Mouse (Mus musculus): ENCODE measurements around the gene Slamf6. TPM values are rescaled to one million over a fixed set of nuclear protein-coding genes. Genes with fewer than 3 reads are reported as not detected.
"Not testable (repeated sequence)": the region's sequence is repeated elsewhere in the genome, so short reads cannot be mapped to it uniquely, and the experiment has no call there.

The Slamf6 gene
- total RNA-seq, 2 experiments from 2014 or later, result 0.09 TPM; not detected in 1

GRCm38 (mm10) chr1:171948946-171949508, 31.7 kb downstream of the Slamf6 start:
- intact Hi-C loops (cut with DNase I; ENCODE audit: low total_unique reads), result no loop called here
- DNase-seq, result no peak

- intact Hi-C loops (cut with DNase I; ENCODE audit: low total_unique reads), result no loop called here
- DNase-seq, result no peak
These were observed 37.8 kb downstream of the Slamf6 start for GRCm38 (mm10) chr1:171955071-171955470.

DNA sequence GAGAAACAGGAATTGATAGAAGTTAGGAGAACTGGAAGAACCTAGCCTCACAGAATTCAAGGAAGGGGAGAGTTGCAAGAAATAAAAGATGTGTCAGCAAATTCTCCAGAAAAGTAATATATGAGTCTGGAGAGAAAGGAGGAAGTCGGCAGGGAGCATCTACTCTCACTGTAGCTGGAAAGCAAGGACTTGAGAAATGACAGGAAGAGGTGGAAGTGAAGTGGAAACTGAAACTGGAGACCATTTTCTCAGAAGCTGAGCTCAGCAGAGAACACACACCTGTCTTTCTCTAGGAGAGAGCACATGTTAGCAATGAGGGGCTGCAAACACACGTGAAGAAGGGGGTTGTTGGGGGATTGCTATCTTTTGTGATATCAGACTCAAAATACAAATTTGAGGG, 40.1 kb downstream of the Slamf6 start:
- intact Hi-C loops (cut with DNase I; ENCODE audit: low total_unique reads), result no loop called here
- no peak for DNase-seq

DNA sequence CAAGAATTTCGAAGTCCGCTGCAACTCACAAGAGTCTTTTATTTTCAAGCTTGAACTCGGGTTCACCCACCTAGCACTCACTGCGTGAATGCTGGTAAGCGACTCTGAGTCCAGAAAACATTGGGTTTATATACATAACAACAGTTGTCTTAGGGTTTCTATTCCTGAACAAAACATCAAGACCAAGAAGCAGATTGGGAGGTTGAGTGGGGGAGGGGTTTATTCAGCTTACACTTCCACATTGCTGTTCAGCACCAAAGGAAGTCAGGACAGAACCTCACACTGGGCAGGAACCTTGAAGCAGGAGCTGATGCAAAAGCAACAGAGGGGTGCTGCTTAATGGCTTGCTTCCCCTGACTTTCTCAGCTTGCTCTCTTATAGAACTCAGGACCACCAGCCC, 43.4 kb downstream of the Slamf6 start:
- intact Hi-C loops (cut with DNase I; ENCODE audit: low total_unique reads), result no loop called here
- DNase-seq, result no peak

DNA sequence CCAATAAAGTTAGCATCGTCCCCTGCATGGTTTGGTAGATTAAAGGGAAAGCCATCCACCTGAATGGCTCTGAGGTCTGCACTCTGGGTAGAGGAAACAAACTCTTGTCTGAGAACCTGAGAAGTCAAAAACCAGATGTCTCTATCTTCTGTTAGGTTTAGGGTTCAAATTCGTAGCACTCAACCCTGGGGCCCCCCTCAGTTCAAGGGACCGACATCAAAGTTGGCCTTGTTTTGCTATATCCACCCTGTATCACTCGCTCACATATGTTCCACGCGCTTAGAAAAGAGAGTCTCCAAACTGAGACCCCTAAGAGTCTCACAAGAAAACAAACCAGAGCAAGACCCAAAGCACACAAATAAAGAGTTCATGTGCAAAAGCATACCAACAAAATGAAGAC, 44.4 kb downstream of the Slamf6 start:
- DNase-seq, result no peak
- intact Hi-C loops (cut with DNase I; ENCODE audit: low total_unique reads), result no loop called here

GRCm38 (mm10) chr1:171963613-171964012, 46.3 kb downstream of the Slamf6 start:
- DNase-seq, result no peak
- intact Hi-C loops (cut with DNase I; ENCODE audit: low total_unique reads), result no loop called here

- no peak for DNase-seq
- intact Hi-C loops (cut with DNase I; ENCODE audit: low total_unique reads), result no loop called here
These were observed 48.9 kb downstream of the Slamf6 start for GRCm38 (mm10) chr1:171966054-171966790.

GRCm38 (mm10) chr1:171969221-171969620, 51.9 kb downstream of the Slamf6 start:
- intact Hi-C loops (cut with DNase I; ENCODE audit: low total_unique reads), result no loop called here

GRCm38 (mm10) chr1:171970854-171971586, 53.7 kb downstream of the Slamf6 start:
- intact Hi-C loops (cut with DNase I; ENCODE audit: low total_unique reads), result no loop called here
- no peak for DNase-seq

More at GRCm38 (mm10) chr1:171969221-171969620, 51.9 kb downstream of the Slamf6 start:
- DNase-seq, result no peak

- intact Hi-C loops (cut with DNase I; ENCODE audit: low total_unique reads), result not testable (repeated sequence)
These were observed 57.0 kb downstream of the Slamf6 start for GRCm38 (mm10) chr1:171974361-171974760.

GRCm38 (mm10) chr1:171975377-171975776, 58.1 kb downstream of the Slamf6 start:
- intact Hi-C loops (cut with DNase I; ENCODE audit: low total_unique reads), result no loop called here
- no peak for DNase-seq

More at GRCm38 (mm10) chr1:171974361-171974760, 57.0 kb downstream of the Slamf6 start:
- not testable (repeated sequence) for DNase-seq

GRCm38 (mm10) chr1:171975831-171976230, 58.5 kb downstream of the Slamf6 start:
- intact Hi-C loops (cut with DNase I; ENCODE audit: low total_unique reads), result no loop called here
- DNase-seq, result no peak

DNA sequence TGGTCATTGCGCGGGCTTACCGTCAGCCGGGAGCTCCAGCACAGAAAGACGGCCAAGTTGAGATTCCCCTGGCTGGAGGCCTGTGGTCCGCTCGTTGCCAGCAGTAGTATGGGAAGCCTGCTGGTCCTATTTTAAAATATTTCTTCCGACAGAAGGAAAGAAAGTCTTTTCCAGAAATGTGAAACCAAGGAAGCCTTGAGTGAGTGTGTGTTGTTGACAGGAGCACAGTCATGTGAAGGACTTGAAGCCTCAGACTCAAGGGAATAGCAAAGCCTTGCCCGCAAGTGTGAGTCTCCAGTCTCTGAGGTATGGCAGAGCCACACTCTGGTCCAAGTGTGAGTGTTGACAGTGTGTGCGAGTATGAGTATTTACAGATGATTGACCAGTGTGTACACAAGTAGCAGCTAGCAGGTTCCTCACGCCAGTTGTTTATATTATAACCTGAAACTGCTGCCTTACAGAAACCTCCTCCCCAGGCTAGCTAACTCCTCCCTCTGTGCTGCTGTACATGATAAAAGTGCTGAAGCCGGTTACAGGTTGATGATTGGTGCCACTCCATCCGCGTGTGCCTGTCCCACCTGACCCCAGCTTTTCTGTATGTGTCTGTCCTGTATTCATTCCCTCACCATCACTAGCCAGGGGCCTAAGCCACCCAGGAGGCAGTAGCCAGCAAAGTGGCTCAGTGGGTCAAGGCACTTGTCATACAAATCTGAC, 59.7 kb downstream of the Slamf6 start:
- no peak for DNase-seq
- intact Hi-C loops (cut with DNase I; ENCODE audit: low total_unique reads), result no loop called here

DNA sequence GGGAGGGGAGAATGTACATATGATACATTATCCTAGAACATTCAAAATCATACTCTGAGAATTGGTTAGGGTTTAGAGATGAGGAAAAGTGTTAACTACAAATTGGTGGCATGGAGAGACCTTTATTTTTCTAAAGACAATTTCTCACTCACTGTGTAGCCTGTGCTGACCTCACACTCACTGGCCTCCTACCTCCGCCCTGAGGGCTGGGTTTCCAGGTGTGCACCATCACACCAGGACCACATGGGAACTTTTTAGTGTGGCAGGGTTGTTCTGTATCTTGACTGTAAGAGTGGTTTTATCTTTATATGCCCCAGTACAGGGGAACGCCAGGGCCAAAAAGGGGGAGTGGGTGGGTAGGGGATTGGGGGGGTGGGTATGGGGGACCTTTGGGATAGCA, 60.6 kb downstream of the Slamf6 start:
- DNase-seq, result no peak
- intact Hi-C loops (cut with DNase I; ENCODE audit: low total_unique reads), result no loop called here

- DNase-seq, result no peak
- intact Hi-C loops (cut with DNase I; ENCODE audit: low total_unique reads), result no loop called here
These were observed 62.8 kb downstream of the Slamf6 start for GRCm38 (mm10) chr1:171979969-171980730.

- DNase-seq, result no peak
- intact Hi-C loops (cut with DNase I; ENCODE audit: low total_unique reads), result no loop called here
These were observed 64.9 kb downstream of the Slamf6 start for GRCm38 (mm10) chr1:171982170-171982569.

DNA sequence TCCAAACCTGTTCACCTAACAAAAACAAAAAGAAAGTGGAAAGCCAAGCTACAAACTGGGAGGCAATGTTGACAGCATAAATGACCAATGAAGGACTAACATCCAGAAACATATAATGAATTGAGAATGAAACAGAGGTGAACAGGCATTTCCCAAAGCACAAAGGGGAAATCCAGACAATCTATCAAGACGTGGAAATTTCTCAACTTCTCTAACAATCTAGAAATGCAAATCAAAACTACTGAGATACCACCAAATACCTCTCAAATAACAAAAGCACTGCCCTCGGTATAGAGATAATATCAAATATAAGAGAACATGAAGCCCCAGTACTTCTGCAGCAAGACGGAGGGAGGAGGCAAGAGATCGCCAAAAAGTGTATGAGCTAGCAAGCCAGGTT, 65.4 kb downstream of the Slamf6 start:
- intact Hi-C loops (cut with DNase I; ENCODE audit: low total_unique reads), result no loop called here
- DNase-seq, result no peak

GRCm38 (mm10) chr1:171983372-171984001, 66.2 kb downstream of the Slamf6 start:
- intact Hi-C loops (cut with DNase I; ENCODE audit: low total_unique reads), result no loop called here
- DNase-seq, result no peak

GRCm38 (mm10) chr1:171984121-171984520, 66.8 kb downstream of the Slamf6 start:
- intact Hi-C loops (cut with DNase I; ENCODE audit: low total_unique reads), result no loop called here
- no peak for DNase-seq
